Mouse (Mus musculus) forebrain, embryonic 15.5 days (tissue): Measurements from ENCODE around the gene Serpinb11. TPM values are rescaled to one million over a fixed set of nuclear protein-coding genes. Genes with fewer than 3 reads are reported as not detected.

ENCODE experiments used
- ATAC-seq: fragments of 200-750 bp; cut with Nextera tagmentation; replicated peaks from 2 replicates; pipeline ENCODE4 v1.8.0; 2017; ENCODE audit warnings: mild to moderate bottlenecking, moderate TSS enrichment, moderate library complexity
- H3K27ac ChIP-seq: fragments of 300-500 bp; sonication (generic); replicated peaks from 2 replicates; pipeline ENCODE4 v1.5.1; 2015; ENCODE audit warnings: mild to moderate bottlenecking, inconsistent platforms
- H3K27me3 ChIP-seq: fragments of 300-500 bp; sonication (generic); 2 replicates; pipeline ENCODE4 v1.6.1; 2015; ENCODE audit warnings: inconsistent platforms
- H3K36me3 ChIP-seq: fragments of 300-500 bp; sonication (generic); 2 replicates; pipeline ENCODE4 v1.6.1; 2015; ENCODE audit warnings: mild to moderate bottlenecking, inconsistent platforms
- H3K4me1 ChIP-seq: fragments of 300-500 bp; sonication (generic); 2 replicates; pipeline ENCODE4 v1.6.1; 2015; ENCODE audit warnings: inconsistent platforms
- H3K4me2 ChIP-seq: fragments of 300-500 bp; sonication (generic); replicated peaks from 2 replicates; pipeline ENCODE4 v1.6.1; 2015; ENCODE audit warnings: mild to moderate bottlenecking, inconsistent platforms
- H3K4me3 ChIP-seq: fragments of 300-500 bp; sonication (generic); 2 replicates; pipeline ENCODE4 v1.5.1; 2015; ENCODE audit warnings: mild to moderate bottlenecking, inconsistent platforms
- H3K9ac ChIP-seq: fragments of 300-500 bp; sonication (generic); replicated peaks from 2 replicates; pipeline ENCODE4 v1.6.1; 2015; ENCODE audit warnings: mild to moderate bottlenecking, inconsistent platforms
- H3K9me3 ChIP-seq: fragments of 300-500 bp; sonication (generic); 2 replicates; pipeline ENCODE4 v1.6.1; 2016; ENCODE audit warnings: inconsistent platforms
- WGBS: fragments of 180-500 bp; shearing (Covaris S2); methylation state at CpG from one replicate; pipeline ENCODE4 v1.1.7; 2015; ENCODE audit warnings: mixed read lengths; 5-methylcytosine and 5-hydroxymethylcytosine counted together
- polyA plus RNA-seq: library from polyadenylated mRNA; unstranded; fragments of >200 nt; fragmentation: Nextera tagmentation; extraction: Ambion mirVana; gene quantifications from 2 replicates; pipeline ENCODE4 v1.2.1, GENCODE M21; 2015

Gene Serpinb11
- not detected in 2 replicates for polyA plus RNA-seq

- H3K4me1 ChIP-seq = no peaks in the 10 kb centered on the region
- no peak within 1 kb of the TSS for H3K4me3 ChIP-seq
- no peak for ATAC-seq
- no peak within 1 kb of the TSS for H3K27ac ChIP-seq
- H3K9ac ChIP-seq = no peak within 1 kb of the TSS
- WGBS = 23% methylated on average over 1 of the region's 1 CpGs
- H3K36me3 ChIP-seq = no peaks in the 10 kb centered on the region
- H3K9me3 ChIP-seq = no peaks in the 10 kb centered on the region
- H3K4me2 ChIP-seq = no peak within 1 kb of the TSS
- no peaks in the 10 kb centered on the region for H3K27me3 ChIP-seq
Measured at GRCm38 (mm10) chr1:107360898-107361297, at the start of gene Serpinb11. Gene Serpinb11, plus strand, starts transcription at chr1:107361198.

GRCm38 (mm10) chr1:107345979-107346378 is 15.0 kb upstream of the Serpinb11 start:
- no peaks in the 10 kb centered on the region for H3K4me1 ChIP-seq
- H3K4me2 ChIP-seq = no peak overlapping the region
- no peak for ATAC-seq
- no peaks in the 10 kb centered on the region for H3K36me3 ChIP-seq
- H3K27ac ChIP-seq = no peak overlapping the region
- H3K4me3 ChIP-seq = no peak overlapping the region
- no peak overlapping the region for H3K9ac ChIP-seq
- H3K9me3 ChIP-seq = no peaks in the 10 kb centered on the region
- no peaks in the 10 kb centered on the region for H3K27me3 ChIP-seq

GRCm38 (mm10) chr1:107346788-107347187 is 14.2 kb upstream of the Serpinb11 start:
- no peak for ATAC-seq
- Histone ChIP-seq H3K4me3 (no peak overlapping the region), H3K9me3 (no peaks in the 10 kb centered on the region), H3K27me3 (no peaks in the 10 kb centered on the region), H3K36me3 (no peaks in the 10 kb centered on the region), H3K4me2 (no peak overlapping the region), H3K4me1 (no peaks in the 10 kb centered on the region), H3K27ac (no peak overlapping the region), H3K9ac (no peak overlapping the region)
- 91% methylated on average over 2 of the region's 2 CpGs for WGBS

- Histone ChIP-seq H3K9me3 (no peaks in the 10 kb centered on the region), H3K27ac (no peak overlapping the region), H3K4me1 (no peaks in the 10 kb centered on the region), H3K36me3 (no peaks in the 10 kb centered on the region), H3K9ac (no peak overlapping the region), H3K4me2 (no peak overlapping the region), H3K4me3 (no peak overlapping the region), H3K27me3 (no peaks in the 10 kb centered on the region)
- WGBS = 51% methylated on average over 3 of the region's 3 CpGs
- no peak for ATAC-seq
Measured at GRCm38 (mm10) chr1:107350392-107350791, 10.6 kb upstream of the Serpinb11 start.

- Histone ChIP-seq H3K36me3 (no peaks in the 10 kb centered on the region), H3K4me2 (no peak overlapping the region), H3K27me3 (no peaks in the 10 kb centered on the region), H3K4me1 (no peaks in the 10 kb centered on the region), H3K27ac (no peak overlapping the region), H3K9ac (no peak overlapping the region), H3K9me3 (no peaks in the 10 kb centered on the region), H3K4me3 (no peak overlapping the region)
- ATAC-seq = no peak
- 77% methylated on average over 2 of the region's 2 CpGs for WGBS
Measured at GRCm38 (mm10) chr1:107351115-107351514, 9.9 kb upstream of the Serpinb11 start.

GRCm38 (mm10) chr1:107353046-107353445 is 8.0 kb upstream of the Serpinb11 start:
- no peaks in the 10 kb centered on the region for H3K36me3 ChIP-seq
- H3K9me3 ChIP-seq = no peaks in the 10 kb centered on the region
- no peaks in the 10 kb centered on the region for H3K4me1 ChIP-seq
- ATAC-seq = no peak
- H3K4me3 ChIP-seq = no peak overlapping the region
- no peak overlapping the region for H3K9ac ChIP-seq
- no peaks in the 10 kb centered on the region for H3K27me3 ChIP-seq
- H3K27ac ChIP-seq = no peak overlapping the region
- 42% methylated on average over 3 of the region's 3 CpGs for WGBS
- H3K4me2 ChIP-seq = no peak overlapping the region

- H3K27ac ChIP-seq = no peak overlapping the region
- ATAC-seq = no peak
- 61% methylated on average over 7 of the region's 7 CpGs for WGBS
Measured at GRCm38 (mm10) chr1:107365973-107366372, 5.0 kb downstream of the Serpinb11 start.

GRCm38 (mm10) chr1:107368944-107369343 is 7.9 kb downstream of the Serpinb11 start:
- Histone ChIP-seq H3K4me3 (no peak overlapping the region), H3K9me3 (no peaks in the 10 kb centered on the region), H3K27me3 (no peaks in the 10 kb centered on the region), H3K4me2 (no peak overlapping the region), H3K36me3 (no peaks in the 10 kb centered on the region), H3K4me1 (no peaks in the 10 kb centered on the region), H3K9ac (no peak overlapping the region), H3K27ac (no peak overlapping the region)
- WGBS = 53% methylated on average over 2 of the region's 2 CpGs
- no peak for ATAC-seq

More at GRCm38 (mm10) chr1:107365973-107366372, 5.0 kb downstream of the Serpinb11 start:
- H3K9ac ChIP-seq = no peak overlapping the region
- H3K4me3 ChIP-seq = no peak overlapping the region
- no peaks in the 10 kb centered on the region for H3K27me3 ChIP-seq
- no peaks in the 10 kb centered on the region for H3K4me1 ChIP-seq
- H3K36me3 ChIP-seq = no peaks in the 10 kb centered on the region
- no peaks in the 10 kb centered on the region for H3K9me3 ChIP-seq
- no peak overlapping the region for H3K4me2 ChIP-seq

GRCm38 (mm10) chr1:107376952-107377351 is 16.0 kb downstream of the Serpinb11 start:
- no peak for ATAC-seq
- Histone ChIP-seq H3K36me3 (no peaks in the 10 kb centered on the region), H3K9me3 (no peaks in the 10 kb centered on the region), H3K4me2 (no peak overlapping the region), H3K27ac (no peak overlapping the region), H3K27me3 (no peaks in the 10 kb centered on the region), H3K9ac (no peak overlapping the region), H3K4me3 (no peak overlapping the region), H3K4me1 (no peaks in the 10 kb centered on the region)
- 87% methylated on average over 4 of the region's 4 CpGs for WGBS

- Histone ChIP-seq H3K4me3 (no peak overlapping the region), H3K9me3 (no peaks in the 10 kb centered on the region), H3K36me3 (no peaks in the 10 kb centered on the region), H3K9ac (no peak overlapping the region), H3K27ac (no peak overlapping the region), H3K27me3 (no peaks in the 10 kb centered on the region), H3K4me2 (no peak overlapping the region), H3K4me1 (no peaks in the 10 kb centered on the region)
- ATAC-seq = no peak
Measured at GRCm38 (mm10) chr1:107378368-107378767, 17.4 kb downstream of the Serpinb11 start.

GRCm38 (mm10) chr1:107381491-107381890 is 20.5 kb downstream of the Serpinb11 start:
- H3K4me3 ChIP-seq = no peak overlapping the region
- H3K27me3 ChIP-seq = no peaks in the 10 kb centered on the region
- no peak for ATAC-seq
- H3K36me3 ChIP-seq = no peaks in the 10 kb centered on the region
- no peaks in the 10 kb centered on the region for H3K9me3 ChIP-seq
- no peaks in the 10 kb centered on the region for H3K4me1 ChIP-seq
- no peak overlapping the region for H3K4me2 ChIP-seq
- no peak overlapping the region for H3K27ac ChIP-seq
- no peak overlapping the region for H3K9ac ChIP-seq

GRCm38 (mm10) chr1:107382404-107382803 is 21.4 kb downstream of the Serpinb11 start:
- Histone ChIP-seq H3K9me3 (no peaks in the 10 kb centered on the region), H3K27ac (no peak overlapping the region), H3K9ac (no peak overlapping the region), H3K4me2 (no peak overlapping the region), H3K4me1 (no peaks in the 10 kb centered on the region), H3K36me3 (no peaks in the 10 kb centered on the region), H3K4me3 (no peak overlapping the region), H3K27me3 (no peaks in the 10 kb centered on the region)
- ATAC-seq = no peak
- WGBS = 96% methylated on average over 1 of the region's 1 CpGs

GRCm38 (mm10) chr1:107384532-107384931 is 23.5 kb downstream of the Serpinb11 start:
- WGBS = 97% methylated on average over 9 of the region's 9 CpGs
- Histone ChIP-seq H3K27ac (no peak overlapping the region), H3K4me1 (no peaks in the 10 kb centered on the region), H3K4me3 (no peak overlapping the region), H3K27me3 (no peaks in the 10 kb centered on the region), H3K9ac (no peak overlapping the region), H3K9me3 (no peaks in the 10 kb centered on the region), H3K4me2 (no peak overlapping the region), H3K36me3 (no peaks in the 10 kb centered on the region)
- no peak for ATAC-seq
